Mouse (Mus musculus) thymus, postnatal 36 days (tissue): ENCODE results near the gene Lce1h.

Experiments
- DNase-seq, 2 experiments: peaks; one replicate each; pipeline ENCODE4 v3.0.0; 2022; ENCODE audit warnings: mixed read lengths in 2 of 2

Gene Lce1h

GRCm38 (mm10) chr3:92764965-92765364 lies at the start of gene Lce1h:
TSS of gene Lce1h (minus strand) at chr3:92765065.
- no peak for DNase-seq

- DNase-seq: no peak
Measured at GRCm38 (mm10) chr3:92807791-92808190, 42.9 kb upstream of the Lce1h start, which contains the start of gene Lce1k. TSS of gene Lce1k (minus strand) at chr3:92807891.

- DNase-seq: no peak
Measured at GRCm38 (mm10) chr3:92790414-92790813, 25.5 kb upstream of the Lce1h start, which contains the start of gene Lce1j. TSS of gene Lce1j (minus strand) at chr3:92790514.

GRCm38 (mm10) chr3:92778799-92779198 lies 13.9 kb upstream of the Lce1h start, which contains the start of gene Lce1i:
TSS of gene Lce1i (minus strand) at chr3:92778899.
- DNase-seq: no peak

GRCm38 (mm10) chr3:92771573-92771972 lies 6.7 kb upstream of the Lce1h start:
- no peak for DNase-seq

- no peak for DNase-seq
Measured at GRCm38 (mm10) chr3:92753197-92753596, 11.7 kb downstream of the Lce1h start.

- DNase-seq: no peak
Measured at GRCm38 (mm10) chr3:92752238-92752637, 12.6 kb downstream of the Lce1h start, which contains the start of gene Lce1g. TSS of gene Lce1g (minus strand) at chr3:92752338.

- DNase-seq: no peak
Measured at GRCm38 (mm10) chr3:92738996-92739395, 25.9 kb downstream of the Lce1h start, which contains the start of gene Gm38119. TSS of gene Gm38119 (minus strand) at chr3:92739096.

GRCm38 (mm10) chr3:92722631-92723030 lies 42.2 kb downstream of the Lce1h start:
- DNase-seq: no peak

GRCm38 (mm10) chr3:92720250-92720649 lies 44.6 kb downstream of the Lce1h start, which contains the start of gene Lce1f:
TSS of gene Lce1f (minus strand) at chr3:92720350.
- DNase-seq: no peak

GRCm38 (mm10) chr3:92715122-92715521 lies 49.7 kb downstream of the Lce1h start:
- no peak for DNase-seq
